Mouse (Mus musculus): ENCODE results near the gene Itgb6.

- TF ChIP-seq CTCF (IDR thresholded peaks at IDR 0.05; ENCODE audit: low read depth): no peak
- no peak for TF ChIP-seq EP300 (IDR thresholded peaks at IDR 0.05; ENCODE audit: low read depth)
These were observed 49.2 kb downstream of the Itgb6 start for GRCm38 (mm10) chr2:60672973-60673954.
